Mouse (Mus musculus) c-Kit-negative CD71-positive TER-119-positive erythroid progenitor cells, embryonic 14.5 days (primary cell): ENCODE data around the gene Slc51b.

Experiments used
- DNase-seq: peaks from one replicate; pipeline ENCODE4 v3.0.0-alpha.2; 2013; ENCODE audit warnings: low read depth, low spot score

Gene Slc51b

GRCm38 (mm10) chr9:65422760-65423501, at the start of gene Slc51b:
TSS of gene Slc51b (minus strand) at chr9:65422955.
- no peak for DNase-seq

GRCm38 (mm10) chr9:65467686-65468085, 44.9 kb upstream of the Slc51b start:
- no peak for DNase-seq

DNA sequence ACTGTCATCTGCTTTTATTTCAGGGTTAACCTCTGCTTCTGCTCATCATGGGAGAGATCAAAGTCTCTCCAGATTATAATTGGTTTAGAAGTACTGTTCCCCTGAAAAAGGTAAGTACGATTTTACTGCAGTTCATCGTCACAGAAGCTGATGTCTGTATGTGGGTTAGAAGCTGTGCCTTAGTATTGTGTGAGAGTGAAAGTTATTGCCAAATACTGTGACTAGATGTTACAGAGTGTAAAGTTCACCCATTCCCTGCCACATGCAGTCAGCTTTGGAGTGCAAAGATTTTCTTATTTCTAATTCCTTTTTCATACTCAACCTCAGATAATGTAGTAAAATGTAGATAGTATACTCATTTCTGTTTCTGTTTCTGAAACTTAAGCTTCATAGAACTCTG, 42.5 kb upstream of the Slc51b start:
- DNase-seq, result no peak

GRCm38 (mm10) chr9:65464161-65464560, 41.4 kb upstream of the Slc51b start:
- no peak for DNase-seq

DNA sequence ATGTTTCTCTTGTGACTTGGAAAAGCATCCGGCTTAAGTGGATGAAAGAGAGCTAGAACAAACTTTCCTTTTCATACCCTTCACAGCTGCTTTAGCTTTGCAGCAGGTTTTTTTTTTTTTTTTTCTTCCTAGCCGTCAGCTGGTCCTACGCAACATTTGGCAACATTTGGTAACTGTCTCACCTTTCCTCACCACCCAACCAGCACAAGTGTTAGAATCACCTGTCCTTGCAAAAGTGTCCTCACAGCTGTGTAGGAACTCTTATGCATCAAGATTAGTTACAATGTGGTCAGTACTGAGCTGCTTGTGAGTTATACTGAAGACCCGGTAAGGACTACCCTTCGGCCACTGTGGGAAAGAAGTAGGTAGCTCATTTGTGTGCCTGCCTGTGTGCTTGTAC, 39.8 kb upstream of the Slc51b start:
- no peak for DNase-seq

- peak; percentile 74 for DNase-seq
Observed at GRCm38 (mm10) chr9:65460732-65461442, 38.1 kb upstream of the Slc51b start, which contains the start of gene Spg21. TSS of gene Spg21 (plus strand) at chr9:65460947.

GRCm38 (mm10) chr9:65460198-65460597, 37.4 kb upstream of the Slc51b start:
- no peak for DNase-seq

GRCm38 (mm10) chr9:65458975-65459374, 36.2 kb upstream of the Slc51b start:
- no peak for DNase-seq

DNA sequence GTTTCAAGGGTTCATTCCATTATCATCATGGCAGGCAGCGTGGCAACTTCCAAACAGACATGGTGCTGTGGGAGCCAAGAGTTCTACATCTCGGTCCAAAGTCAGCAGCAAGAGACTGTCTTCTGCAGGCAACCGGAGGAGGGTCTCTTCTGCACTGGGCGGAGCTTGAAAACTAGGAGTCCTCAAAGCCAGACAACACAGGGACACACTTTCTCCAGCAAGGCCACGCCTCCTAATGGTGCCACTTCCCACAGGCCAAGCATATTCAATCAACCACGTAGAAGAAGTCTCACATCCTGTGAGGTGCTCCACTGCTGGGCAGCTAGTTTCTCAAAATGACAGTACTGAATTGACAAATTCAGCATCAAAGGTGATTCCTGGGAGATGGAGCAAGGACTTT, 25.2 kb upstream of the Slc51b start:
- DNase-seq, result no peak

- DNase-seq, result no peak
Observed at GRCm38 (mm10) chr9:65444692-65445091, 21.9 kb upstream of the Slc51b start.

- peak; percentile 93 for DNase-seq
Observed at GRCm38 (mm10) chr9:65435671-65436301, 13.0 kb upstream of the Slc51b start, which contains the start of gene Mtfmt. TSS of gene Mtfmt (plus strand) at chr9:65435782.

- DNase-seq, result no peak
Observed at GRCm38 (mm10) chr9:65435211-65435610, 12.5 kb upstream of the Slc51b start.

- DNase-seq, result peak; percentile 59
Observed at GRCm38 (mm10) chr9:65434140-65434539, 11.4 kb upstream of the Slc51b start.

- DNase-seq, result peak; percentile 67
Observed at GRCm38 (mm10) chr9:65432236-65432635, 9.5 kb upstream of the Slc51b start.

- DNase-seq, result no peak
Observed at GRCm38 (mm10) chr9:65430921-65431320, 8.2 kb upstream of the Slc51b start.

GRCm38 (mm10) chr9:65430401-65430800, 7.6 kb upstream of the Slc51b start:
- DNase-seq, result no peak

GRCm38 (mm10) chr9:65428003-65428402, 5.2 kb upstream of the Slc51b start:
- no peak for DNase-seq

- DNase-seq, result no peak
Observed at GRCm38 (mm10) chr9:65427511-65427910, 4.8 kb upstream of the Slc51b start.

DNA sequence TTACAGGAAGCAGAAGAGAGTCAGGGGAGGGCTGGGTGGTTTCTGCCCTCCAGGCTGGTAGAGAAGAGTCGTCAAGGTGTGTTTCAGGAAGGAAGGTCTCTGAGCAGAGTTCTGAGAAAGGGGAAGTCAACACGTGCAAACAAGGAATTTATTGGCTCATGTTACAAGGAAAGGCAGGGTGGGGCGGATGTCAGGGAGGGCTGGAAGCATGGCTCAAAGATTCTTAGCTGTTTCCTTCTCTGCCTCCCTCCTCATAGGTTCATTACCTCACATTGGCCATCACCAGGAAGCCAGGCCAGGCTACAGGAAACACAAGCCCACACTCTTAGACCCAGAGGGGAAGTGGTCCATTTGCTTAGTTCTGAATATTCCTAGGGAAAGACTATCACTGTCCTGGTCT, 1.6 kb upstream of the Slc51b start:
- DNase-seq, result no peak

DNA sequence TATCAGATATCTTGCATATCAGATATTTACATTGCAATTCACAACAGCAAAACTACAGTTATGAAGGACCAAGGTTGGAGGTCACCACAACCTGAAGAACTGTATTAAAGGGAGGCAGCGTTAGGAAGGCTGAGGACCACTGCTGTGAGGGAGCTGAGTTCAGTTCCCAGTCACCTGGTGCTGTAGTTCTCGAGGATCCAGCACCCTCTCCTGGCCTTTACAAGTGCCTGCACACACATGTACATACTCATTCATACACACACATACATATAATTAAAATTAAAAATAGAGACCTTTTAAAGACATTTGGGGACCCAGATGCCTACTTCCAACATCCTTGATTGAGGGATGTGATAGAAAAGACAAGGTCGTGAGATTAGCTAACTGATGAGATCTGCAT, 3.1 kb downstream of the Slc51b start:
- DNase-seq, result no peak

DNA sequence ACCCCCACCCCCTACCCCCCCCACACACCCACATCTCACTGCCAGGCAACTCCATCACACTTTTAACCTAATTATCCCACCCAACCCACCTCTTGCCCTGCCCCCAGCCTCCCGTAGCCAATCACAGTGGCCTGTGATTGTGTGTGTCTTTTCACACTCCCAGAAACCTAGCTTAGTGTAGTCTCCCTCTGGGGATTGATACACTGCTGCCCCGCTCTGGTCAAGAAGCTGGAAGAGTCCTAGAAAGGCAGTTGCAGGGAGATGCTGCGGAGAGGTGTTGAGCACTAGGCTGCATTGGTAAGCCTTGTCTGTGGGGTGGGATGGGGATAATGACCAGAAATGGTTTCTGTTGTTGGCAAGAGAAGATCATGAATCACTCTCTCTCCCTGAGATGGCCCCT, 5.0 kb downstream of the Slc51b start:
- no peak for DNase-seq

DNA sequence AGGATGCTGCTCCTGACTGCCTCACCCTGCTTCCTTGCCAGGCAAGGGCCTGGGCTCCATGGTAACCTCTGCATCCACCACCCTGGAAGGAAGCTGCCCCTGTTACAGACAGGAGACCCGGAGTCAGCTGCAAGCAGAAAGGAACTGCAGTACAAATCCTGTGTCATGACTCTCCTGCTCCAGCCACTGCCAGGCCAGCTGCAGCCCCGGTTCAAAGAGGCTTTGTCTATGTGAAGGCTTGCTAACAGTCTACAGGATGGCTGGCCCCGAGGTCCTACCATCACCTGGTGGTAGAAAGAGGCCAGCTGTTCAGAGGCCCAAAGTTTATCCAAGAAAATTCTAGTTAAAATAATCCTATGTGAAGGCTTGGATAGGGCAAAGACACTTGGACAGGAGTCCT, 11.4 kb downstream of the Slc51b start:
- DNase-seq, result no peak

DNA sequence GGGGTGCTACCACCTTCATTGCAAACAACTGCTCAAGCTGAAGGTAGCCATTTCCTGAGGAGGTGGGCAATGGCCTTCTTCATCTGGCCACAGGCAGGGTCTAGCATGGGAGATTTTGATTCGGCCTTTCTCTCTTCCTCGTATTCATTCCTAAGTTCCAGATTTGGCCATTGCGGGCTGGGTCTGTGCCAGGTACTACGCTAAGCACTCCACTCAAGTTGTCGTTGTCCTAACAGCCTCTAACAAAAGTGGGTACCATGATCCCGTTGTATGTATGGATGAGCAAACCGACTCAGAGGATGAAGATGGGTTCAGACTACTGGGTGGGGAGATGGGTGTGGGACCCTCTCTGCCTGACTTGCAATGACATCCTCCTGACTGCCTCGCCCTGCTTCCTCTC, 12.4 kb downstream of the Slc51b start:
- DNase-seq, result no peak
